Mouse (Mus musculus): ENCODE measurements around the gene Trim8.

The Trim8 gene

DNA sequence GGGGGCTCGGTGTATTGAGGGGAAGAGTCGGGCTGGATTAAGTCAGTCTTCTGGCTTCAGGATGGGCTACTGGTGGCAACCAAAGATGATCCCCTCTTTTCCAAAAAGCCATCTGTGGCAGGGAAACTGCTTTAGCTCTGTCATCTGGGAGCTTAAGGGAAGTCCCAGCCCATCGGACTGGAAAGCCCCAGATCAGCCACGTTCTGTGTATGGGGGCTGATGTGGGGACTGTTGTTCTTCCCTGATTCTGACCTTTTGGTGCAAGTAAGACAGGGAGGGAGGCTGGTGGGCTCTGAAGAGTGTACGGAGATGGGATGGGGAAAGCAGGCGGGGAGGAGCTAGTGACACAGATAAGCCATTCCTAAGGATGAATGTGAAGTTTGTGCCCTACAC, 22.6 kb downstream of the Trim8 start:
- WGBS: 16% methylated on average over 6 of the region's 6 CpGs

DNA sequence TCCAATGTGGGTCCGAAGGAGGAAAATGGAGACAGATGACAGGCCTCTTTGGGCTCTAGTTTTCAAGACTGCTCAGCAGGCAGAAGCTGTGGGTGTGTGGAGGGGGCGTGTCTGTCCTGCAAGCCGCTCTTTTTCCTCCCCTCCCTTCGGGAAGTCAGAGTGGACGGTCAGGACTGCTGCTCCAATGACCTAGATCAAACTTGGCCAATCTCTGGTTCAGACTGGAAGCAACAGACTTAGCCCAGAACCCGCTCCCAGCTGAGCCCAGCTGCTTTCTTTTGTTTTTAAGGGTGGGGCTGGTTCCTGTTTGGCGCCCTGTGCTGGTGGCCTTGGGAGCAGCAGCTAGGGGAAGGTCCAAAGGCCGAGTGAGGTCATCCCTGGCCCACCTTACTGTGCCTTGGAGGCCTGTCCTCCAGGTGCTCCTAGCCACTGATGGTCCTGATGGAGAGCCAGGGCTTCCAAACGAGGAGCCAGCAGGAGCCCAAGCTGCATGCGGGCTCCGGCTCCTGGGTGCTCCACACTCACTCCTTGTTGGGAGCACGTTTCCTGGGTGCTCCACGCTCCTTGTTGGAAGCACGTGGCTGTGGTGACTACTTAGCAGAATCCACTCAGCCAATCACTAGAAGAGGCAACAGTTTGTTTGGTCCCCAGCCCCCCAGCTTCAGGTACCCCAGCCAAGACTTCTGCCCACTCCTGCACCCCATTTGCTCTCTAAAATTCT, 23.3 kb downstream of the Trim8 start:
- WGBS: 30% methylated on average over 14 of the region's 14 CpGs

DNA sequence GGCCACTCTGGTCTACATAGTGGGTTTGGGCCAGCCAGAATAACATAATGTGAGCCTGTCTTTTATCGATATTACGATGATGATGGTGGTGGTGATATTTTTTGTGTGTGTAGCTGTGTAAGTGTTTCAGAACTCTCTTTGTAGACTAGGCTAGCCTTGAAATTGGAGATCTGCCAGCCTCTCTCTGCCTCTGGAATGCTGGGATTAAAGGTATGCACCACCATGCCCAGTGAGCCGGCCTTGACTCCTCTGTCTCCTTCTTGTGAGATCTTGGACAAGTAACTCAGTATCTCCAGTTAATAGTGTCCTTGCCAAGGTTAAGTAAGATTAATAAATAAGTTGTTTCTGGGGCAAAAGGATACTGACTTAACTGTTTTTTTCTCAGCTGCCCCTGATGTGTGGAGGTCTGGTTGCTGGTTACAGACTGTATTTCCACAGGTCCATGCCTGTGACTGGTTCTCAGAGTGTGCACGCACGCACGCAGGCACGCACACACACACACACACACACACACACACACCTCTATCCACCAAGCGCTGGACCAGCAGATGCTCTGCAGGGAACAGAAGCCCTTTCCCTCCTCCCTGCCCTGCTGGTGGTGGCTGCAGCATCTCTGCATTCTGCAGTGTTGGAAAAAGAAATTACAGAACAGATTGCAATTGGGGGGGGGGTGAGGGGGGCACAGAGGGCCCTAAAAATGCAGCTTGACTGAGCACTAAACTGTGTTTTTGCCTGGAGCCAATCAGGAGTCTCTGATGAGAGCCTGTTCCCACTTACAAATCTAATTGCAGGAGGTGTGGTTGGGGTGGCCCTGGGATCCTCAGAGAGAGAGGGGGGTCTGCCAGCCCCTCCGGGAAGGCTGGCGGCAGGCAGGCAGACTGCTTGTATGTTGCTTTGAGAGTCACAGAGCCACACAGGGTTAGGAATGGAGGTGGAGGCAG, 24.5 kb downstream of the Trim8 start:
- 58% methylated on average over 10 of the region's 10 CpGs for WGBS

DNA sequence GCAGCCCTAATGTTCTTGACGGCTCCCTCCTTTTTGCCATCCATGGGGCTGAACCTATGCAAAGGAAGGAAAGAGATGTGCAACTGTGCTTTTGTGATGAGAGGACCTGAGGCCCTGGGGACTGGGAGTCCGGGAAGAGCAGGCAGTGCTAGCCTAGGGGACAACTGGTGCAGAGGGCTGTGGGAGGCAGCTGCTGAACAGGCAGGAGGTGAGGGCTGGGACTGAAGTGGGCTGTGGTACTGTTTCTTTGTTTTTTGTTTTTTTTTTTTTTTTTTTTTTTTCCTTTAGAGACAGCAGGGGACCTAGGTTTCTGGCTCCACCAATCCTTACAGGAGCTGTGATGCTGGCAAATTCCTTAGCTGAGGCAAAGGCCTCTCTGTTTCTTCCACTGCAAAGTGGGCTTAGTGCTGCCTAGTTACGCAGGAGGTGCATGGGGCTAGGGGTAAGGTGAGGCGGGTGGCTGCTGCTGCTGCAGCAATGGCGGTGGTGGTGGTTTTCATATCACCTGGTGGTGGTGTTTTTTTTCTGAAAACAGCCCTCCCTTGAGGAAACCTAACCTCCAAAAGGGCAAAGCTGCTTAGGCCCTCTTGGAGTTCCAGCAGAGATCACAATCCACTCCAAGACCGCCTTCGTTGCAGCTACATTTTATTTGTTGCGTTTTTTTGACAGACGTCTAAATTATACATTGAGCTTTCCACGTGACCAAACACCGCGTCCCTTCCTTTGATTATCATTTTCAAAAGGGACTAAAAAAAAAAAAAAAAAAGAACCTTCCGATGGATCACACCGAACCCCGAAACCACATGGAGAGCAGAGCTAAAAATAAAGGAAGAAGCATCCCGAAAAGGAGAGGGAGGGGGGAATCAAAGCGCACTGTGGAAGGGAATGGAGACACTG, 26.4 kb downstream of the Trim8 start:
- WGBS: 30% methylated on average over 17 of the region's 17 CpGs

DNA sequence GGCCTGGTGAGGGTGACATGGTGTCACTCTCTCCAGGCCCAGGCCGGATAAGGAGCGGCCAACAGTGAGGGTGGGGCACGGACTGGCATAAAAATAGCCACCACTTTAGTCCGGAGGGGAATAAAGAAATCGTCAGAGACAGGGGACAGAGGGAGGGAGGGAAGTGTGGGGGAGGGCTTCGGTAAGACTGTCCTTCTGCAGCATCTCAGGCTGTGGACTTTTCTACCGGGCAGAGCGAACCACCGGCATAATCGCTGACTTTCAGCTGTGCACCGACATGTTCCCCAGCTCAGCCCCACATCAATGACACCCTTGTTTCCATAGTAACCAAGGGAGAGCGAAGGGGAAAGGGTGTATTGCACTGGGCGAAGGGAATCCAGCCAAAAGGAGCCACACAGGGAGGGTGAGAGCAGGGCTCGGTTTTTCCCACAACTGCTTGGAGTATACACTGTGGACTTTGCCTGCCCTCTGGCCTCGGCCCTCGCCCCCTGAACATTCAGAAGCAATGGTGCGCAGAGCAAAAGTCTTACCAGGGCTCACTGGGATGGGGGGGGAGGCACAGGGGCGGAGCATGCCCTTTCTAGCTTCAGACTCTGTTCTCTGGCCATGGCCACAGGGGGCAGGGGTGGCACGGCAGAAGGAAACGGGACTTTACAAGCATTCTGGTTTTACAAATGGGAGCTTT, 27.2 kb downstream of the Trim8 start:
- 1% methylated on average over 20 of the region's 20 CpGs for WGBS

DNA sequence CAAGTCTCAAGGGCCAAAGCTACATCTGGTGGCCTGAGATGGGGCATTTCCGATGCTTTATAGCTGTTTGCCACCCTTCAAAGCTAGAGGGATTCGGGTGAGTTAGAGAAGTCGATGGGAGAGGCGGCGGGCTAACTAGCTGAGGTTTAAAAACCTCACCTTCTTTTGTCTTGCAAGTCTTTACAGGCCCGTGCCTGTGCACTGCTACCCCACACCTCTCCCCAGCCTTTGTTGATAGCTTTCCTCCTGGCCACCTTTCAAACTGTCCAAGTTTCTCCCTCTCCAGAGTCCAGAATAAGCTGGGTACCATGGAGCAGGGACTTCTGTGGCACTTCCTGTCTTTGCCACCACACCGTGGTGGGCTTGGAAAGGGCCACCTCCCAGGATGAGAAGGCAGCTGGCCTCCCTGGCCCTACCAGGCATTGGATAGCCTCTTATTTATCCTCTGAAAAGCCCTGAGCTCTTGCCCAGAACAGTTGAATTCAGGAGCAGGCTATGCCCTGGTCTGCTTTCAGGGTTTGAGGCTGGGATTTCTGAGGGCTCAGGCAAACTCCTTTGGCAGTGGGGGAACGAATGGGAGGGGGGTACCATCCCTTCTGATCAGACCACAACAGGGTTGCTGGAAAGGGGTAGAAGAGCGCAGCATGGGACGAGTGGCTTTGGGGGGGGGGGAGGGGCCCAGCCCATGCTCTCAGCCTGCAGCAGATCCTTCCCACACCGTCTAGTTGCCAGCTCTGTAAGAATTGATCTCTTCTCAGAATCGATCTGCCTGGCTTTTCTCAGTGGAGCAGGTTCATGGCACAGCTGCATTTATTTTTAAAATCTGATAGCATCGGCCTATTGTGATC, 28.3 kb downstream of the Trim8 start:
- WGBS: 36% methylated on average over 13 of the region's 13 CpGs

DNA sequence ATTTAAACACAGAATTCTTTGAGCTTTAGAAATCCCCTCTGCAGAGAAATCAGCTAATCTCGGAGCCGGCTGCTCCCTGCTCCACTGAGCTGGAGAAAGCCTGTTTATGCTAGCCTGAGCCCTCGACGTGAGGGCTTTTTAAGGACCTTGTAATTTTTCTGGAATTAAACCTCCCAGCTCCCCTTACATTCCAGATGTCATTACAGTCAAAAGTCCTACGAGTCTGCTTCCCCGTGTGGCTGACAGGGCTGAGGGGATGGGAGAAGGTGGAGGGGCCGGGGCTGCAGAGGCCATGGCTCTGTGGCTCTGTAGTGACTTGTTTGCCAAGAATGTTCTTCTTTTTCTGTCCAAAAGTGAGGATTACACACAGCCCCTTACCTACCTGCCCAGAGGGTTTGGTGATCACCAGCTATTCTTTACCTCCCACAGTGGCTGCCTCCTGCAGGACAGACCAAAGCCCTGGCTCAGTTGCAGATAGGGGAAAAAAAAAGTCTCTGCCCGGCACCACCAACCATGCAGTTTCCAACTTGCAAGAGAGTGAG, 29.0 kb downstream of the Trim8 start:
- WGBS: 35% methylated on average over 8 of the region's 8 CpGs

DNA sequence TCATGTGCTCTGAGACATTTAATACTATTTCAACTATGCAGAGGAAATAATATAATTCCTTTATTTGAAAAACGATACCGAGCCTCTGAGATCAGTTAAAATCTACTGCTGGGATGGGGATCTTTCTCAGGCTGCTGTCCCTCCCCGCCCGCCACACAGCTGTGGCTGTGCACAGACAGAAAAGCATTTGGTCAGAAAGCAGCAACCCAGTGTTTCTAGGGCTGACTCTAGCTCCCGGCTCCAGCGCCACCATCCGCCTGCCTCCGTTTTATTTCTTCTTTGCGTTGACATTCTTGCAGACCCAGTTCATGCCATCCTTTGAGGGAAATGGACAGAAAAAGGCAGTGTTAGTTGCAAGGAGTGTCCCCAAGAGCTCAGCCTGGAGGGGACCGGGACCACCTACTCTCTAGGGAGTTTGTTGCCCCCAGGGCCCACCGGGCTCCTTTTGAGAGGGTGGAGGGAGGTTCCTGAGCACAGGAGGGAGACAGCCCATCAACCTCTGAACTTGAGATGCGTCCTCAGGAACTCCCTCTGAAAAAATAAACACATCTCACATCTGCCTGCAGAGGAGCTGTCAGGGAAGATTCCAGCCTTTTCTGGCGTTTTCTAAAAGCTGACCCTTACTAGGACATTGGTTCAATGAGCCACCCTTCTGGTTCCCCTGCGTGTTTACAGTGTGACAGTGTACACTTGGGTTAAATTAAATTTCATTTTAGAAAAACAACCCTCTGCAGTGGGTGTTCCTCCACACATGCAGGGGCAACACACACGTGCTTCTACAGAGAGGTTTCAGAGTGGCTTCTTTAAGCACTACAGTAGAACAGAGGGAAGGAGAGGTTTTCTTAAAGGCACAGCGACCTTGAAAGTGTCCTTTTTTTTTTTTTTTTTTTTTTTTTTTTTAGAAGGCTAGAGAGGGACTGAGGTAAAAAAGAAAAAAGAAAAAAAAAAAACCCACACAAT, 29.8 kb downstream of the Trim8 start:
- WGBS: 20% methylated on average over 16 of the region's 16 CpGs

- 31% methylated on average over 10 of the region's 10 CpGs for WGBS
Observed at GRCm38 (mm10) chr19:46532031-46532688, 30.7 kb downstream of the Trim8 start.

- WGBS: 90% methylated on average over 4 of the region's 4 CpGs
Observed at GRCm38 (mm10) chr19:46533066-46533465, 31.6 kb downstream of the Trim8 start.

GRCm38 (mm10) chr19:46533525-46533924, 32.0 kb downstream of the Trim8 start:
- WGBS: 88% methylated on average over 5 of the region's 5 CpGs

- 79% methylated on average over 6 of the region's 6 CpGs for WGBS
Observed at GRCm38 (mm10) chr19:46534542-46535098, 33.1 kb downstream of the Trim8 start.

DNA sequence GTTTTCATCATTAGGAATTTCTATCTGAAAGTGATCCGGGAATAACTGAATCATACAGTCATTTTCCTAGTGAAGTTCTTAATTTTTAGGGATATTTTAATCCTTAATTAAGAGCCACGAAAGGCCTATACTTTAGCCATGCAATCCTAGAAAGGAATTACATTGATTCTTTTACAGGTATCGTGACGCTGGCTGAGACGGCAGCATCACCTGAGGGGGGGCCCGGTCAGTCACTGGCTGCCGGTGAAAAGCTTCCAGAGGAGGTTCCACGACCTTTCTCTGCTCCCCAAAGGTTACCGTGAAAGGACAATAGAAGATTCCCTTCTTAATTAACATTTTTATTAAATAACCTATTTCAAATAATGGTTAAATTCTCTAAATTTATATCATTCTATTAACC, 35.9 kb downstream of the Trim8 start:
- 95% methylated on average over 9 of the region's 9 CpGs for WGBS

DNA sequence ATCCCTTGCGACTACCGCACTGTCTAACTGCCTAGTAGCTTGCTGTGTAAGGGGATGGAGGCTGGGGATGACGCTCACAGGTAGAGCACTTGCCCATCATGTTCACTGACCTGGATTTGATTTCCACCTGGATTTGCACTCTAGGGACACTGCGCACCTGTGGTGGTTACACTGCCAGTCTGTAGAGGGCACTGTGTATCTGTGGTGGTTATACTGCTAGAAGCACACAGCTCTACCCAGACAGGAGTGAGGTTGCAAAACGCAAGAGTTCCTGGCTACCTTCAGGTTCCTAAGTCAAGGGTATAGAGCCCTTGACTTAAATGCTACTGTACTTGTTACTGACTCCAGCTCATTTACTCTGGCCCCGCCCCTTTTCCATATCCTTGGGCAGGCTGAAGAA, 36.7 kb downstream of the Trim8 start:
- 90% methylated on average over 6 of the region's 6 CpGs for whole genome bisulfite sequencing

DNA sequence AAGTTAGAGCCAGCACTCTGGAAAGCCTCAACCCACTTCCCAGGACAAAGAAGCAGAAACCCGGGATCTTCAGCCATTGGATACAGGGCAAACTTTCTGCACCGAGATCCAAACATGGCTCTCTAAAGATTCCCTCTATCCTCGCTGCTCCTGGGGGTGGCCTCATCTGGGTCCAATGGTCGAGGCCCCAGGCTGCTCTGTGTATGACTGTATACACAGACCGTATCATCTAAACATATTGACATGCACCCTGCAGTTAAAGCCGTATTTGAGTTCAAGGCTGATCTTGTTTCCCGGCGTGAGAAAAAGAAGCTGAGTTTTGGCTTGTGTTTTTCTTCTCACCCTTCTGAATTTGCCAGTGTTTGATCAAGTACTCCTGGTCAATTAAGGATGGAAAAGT, 41.2 kb downstream of the Trim8 start:
- WGBS: 90% methylated on average over 8 of the region's 8 CpGs

DNA sequence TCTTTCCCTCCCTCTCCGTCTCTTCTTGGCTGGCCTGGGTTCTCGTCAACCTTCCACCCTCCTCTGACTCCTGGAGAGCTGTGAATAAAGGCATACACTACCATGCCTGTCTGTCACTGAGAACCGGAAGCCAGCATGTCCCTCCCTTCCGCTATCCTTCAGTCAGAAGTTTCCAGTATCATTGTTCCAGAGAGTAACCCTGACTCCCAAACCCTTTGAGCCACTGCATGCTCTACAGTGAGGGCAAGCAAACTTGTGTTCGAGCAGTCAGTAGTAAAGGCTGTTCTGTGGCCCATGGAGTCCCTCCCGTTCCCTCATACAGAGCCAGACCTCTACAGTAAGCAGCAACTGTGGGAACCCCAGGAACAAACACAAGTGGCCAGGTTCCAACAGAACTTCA, 46.1 kb downstream of the Trim8 start:
- WGBS: 77% methylated on average over 6 of the region's 6 CpGs

- 55% methylated on average over 10 of the region's 10 CpGs for WGBS
Observed at GRCm38 (mm10) chr19:46548110-46548509, 46.6 kb downstream of the Trim8 start.

DNA sequence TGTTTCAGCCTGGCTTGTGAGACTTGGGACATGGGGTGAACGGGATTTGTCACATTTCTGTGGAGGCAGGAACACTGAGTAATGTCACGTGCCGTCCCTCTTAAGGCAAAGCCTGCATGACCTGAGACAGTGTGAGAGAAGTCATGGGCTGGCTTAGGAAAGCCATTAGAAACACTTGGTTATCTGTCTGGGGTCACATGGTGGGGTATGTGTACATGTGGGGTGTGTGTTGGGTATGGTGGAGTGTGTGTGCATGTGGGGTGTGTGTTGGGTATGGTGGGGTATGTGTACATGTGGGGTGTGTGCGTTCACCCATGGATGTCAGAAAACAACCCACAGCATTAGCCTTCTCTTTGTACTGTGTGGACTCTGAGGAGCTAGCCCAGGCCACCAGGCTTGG, 48.9 kb downstream of the Trim8 start:
- WGBS: 94% methylated on average over 4 of the region's 4 CpGs
